Mouse (Mus musculus) kidney, adult 18-20 months (tissue): ENCODE results near the gene Rnf44.

ENCODE experiments used
- DNase-seq: peaks from one replicate; pipeline ENCODE4 v3.0.0; 2021

The Rnf44 gene

DNA sequence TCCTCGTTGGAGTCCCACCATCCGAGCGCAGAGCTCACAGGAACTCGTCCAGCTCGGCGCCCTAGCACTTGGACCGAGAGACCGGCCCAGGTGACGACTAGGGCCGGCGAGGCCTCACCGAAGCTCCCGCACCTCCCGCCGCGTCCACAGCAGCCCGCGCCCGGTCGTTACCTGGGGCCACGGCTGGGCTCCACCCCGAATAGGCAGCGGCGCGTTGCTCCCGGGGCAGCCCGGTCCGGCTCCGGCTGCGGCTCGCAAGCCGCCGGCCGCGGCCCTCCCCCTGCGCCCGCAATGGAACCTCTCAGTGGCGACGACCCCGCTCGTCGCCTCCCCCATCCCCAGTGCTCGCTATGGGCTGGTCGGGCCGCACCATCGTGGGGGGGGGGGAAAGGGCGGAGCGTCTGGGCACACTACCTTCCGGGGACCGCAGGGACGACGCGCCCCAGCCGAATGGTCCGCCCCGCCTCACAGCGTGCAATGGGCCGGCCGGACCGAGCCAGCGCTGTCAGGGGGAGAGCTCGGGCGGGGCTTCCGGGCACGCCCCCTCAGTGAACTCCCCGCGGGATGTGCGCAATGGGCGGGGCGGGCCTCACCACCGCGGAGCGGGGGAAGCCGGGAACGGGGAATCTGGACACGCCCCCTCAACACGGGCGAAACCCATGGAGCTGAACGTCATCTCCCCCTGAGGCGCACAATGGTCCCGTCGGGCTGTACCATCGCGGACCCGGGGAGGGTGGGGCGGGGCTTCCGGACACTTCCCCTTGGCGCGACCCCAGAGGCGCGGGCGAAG, at the start of gene Rnf44:
TSS of gene Rnf44 (minus strand) at position 350 of the 790 bp plus-strand sequence.
- peak; percentile 98 for DNase-seq

DNA sequence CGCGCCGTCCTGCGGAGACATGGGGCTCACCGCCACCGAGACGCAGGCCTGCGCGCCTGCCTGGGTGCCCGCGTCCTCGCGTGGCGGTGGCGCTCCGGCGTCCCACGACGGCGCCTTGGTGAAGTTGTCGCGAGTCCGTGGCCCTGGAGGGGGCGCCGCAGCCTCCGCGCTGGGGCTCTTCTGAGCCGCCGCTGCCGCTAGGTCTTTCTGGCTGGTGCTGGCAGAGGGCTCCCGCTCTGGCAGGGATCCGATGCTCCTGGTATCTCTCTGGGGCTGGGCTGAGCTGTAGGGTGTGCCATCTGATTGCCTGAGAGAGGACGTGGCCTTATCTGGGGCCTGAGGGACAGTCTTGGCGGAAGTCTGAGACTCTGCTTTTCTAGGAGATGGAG, 44.5 kb upstream of the Rnf44 start:
- DNase-seq = no peak

DNA sequence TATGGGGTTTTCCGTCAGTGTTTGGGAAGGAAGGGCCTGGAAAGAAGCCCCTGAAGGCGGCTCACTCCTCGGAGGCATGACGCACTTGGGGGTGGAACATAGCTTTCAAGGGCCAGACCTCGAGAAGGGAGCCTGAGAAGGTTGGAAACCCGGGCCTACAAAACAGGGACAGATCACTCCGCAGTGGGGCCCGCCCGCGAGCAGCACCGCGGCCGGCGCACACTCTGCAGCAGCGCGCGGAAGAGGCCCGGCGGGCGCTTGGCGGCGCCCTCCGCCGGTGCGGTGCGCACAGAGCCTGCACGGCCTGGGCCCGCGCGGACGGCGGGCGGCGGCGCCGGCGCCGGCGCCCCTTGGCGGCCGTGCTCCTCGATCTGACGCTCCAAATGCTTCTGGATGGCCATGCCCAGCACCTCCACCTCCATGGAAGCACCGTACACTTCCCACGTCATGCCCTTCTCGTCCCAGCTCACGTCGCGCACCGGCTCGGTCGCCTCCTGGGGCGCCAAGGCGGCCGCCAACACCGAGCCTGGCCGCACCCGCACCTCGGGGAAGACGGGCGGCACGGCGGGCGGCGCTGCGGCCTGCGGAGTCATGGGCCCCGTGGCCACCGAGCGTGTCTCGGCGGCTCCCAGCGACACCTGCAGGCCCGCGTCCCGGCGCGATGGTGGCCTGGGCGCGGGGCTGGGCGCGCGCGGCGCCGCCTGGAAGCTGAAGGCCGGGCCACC, 43.9 kb upstream of the Rnf44 start:
- peak; percentile 7 for DNase-seq

DNA sequence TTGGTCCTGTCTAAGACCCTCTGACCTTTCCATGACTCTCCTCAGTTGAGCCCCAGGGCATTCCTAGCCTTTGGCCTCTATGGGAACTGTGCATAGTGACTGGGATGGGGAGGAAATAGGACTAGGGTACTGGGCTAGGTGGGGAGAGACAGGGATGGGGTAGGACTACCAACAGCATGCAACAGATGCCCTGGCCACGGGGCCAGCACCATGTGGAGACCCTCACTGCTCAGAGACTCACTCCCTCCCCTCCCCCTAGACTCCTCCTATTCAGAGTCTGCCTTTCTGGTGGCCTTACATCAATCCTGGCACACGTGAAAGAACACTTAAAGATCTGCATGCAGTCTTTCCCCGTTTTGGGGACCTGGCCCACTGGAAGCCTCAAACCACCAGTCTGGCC, 43.2 kb upstream of the Rnf44 start:
- no peak for DNase-seq

DNA sequence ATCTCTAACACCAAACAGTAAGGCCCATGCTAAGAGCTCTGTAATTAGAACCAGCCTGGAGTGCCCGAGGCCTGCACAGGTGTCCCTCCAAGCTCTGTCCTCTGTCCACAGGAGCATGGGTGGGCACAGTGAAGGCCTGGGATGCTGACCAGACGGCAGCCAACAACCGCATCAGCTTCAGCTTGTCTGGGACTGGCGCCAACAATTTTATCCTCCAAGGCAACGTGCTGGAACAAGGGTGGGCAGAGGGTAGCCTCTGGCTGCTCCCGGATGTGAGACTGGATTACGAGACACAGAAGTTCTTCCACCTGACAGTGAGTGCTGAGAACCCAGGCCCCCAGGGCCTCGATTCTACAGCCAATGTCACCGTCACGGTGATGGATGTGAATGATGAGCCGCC, 32.4 kb upstream of the Rnf44 start:
- DNase-seq = no peak

DNA sequence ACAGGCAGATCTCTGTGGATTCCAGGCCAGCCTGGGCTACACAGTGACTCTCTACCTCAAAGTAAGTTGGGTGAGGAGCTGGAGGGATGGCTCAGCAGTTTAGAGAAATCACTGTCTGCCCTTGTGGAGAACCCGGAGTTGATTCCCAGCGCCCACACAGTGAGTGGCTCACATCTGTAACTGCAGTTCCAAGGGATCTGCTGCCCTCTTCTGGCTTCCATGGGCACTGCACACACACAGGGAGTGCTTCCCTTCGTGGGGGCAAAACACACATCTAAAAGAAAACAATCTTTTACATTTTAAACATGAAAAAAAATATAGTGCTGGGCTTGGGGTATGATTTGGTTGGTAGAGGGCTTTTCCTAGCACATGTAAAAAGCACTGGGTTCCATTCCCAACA, 29.4 kb upstream of the Rnf44 start:
- DNase-seq = no peak

DNA sequence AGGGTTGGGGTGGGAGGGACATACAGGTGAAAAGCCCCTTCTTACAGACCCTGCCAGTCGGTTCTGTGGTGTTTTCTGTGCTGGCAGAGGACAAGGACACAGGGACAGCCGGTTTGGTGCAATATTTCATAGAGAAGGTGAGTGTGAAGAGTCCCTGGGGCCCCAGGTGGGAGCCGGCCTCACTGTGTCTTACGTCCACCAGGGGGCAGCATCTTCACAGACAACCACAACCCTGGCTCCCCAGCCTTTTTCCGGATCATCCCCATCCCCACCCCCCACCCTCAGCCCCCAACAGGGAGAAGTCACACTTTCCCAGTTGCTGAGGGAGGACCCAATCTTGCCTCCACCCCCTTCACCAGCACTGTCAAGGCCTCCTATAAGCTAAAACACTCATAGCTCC, 23.2 kb upstream of the Rnf44 start:
- DNase-seq = peak; percentile 47

DNA sequence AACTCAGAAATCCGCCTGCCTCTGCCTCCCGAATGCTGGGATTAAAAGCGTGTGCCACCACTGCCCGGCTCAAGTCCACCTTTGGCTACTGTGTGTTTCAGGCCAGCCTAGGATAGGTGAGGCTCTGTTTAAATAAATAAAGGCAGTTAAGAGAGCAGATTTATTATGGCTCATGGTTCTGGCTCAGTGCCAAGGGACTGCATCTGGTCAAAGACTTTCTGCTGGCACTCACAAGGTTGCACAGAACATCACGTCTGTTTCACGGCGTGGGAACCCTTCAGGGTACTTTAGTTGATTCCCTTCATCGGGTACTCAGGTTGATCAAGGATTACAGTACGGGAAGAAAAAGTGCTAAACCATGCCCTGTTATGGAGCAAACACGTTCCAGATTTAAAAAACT, 21.3 kb upstream of the Rnf44 start:
- no peak for DNase-seq

DNA sequence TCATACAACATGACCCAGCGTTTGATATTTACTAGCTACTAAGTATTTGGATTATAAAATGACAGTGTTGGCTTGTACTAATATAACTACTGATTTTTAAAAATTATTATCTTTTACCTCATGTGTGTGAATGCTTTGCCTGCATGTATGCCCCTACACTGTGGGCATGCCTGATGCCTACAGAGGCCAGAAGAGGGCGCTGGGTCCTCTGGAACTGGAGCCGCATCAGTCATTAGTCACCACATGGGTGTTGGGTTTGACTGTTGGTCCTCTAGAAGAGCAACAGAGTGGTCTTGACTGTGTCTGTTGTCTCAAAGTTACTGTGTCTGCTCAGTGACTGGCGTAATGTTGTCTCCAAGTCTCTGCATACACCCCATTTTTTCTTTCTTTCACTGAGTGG, 20.7 kb upstream of the Rnf44 start:
- no peak for DNase-seq

DNA sequence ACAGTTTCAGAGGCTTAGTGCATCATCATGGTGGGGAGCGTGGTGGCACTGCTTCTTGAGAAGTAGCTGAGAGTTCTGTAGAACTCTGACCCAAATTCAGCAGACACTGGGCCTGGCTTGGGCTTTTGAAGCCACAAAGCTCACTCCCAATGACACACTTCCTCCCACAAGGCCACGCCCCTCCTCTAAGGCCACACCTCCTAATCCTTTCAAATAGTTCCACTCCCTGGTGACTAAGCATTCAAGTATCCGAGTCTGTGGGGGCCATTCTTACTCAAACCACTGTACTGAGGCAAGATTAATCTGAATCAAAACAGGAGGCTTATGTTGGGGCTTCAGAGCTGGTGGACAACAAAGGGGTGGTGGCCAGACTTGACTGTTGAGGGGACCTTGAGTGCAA, 17.2 kb upstream of the Rnf44 start:
- no peak for DNase-seq

DNA sequence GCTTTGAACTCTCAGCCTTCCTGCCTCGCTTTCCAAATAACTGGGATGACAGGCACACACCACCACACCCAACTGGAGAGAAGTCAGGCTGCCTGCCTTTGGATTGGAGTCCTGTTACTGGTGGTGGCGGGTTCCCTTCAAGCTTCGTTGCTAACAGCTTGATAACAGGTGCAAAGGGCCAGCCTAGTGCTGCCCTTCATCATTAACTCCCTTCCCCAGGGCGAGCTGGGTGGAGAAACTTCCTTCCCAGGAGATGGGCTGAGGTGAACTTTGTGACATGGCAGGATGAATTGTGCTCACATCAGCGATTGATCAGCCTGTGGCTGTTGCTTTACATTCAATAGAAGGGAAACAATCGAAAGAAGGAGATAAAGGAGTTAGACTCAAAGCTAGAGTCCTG, 11.2 kb upstream of the Rnf44 start:
- DNase-seq = no peak

DNA sequence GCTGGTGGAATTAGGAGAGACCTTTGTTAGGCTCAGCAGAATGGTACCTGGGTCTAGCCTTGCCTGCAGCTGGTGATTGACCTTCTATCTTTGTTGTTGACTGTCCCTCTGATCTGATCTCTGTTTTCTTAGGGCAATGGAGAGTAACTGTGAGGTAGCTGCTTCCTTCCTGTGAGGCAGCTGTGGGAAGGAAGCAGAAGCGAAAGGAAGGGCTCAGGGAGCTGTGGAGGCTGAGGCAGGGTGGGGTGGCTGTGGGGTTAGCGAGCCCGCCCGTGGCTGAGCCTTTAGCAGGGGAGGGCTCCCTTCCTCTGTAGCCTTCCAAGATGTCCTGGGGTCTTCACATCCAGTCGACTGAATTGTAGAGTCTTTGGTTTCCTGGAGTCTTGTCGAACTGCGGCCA, 8.8 kb upstream of the Rnf44 start:
- no peak for DNase-seq

DNA sequence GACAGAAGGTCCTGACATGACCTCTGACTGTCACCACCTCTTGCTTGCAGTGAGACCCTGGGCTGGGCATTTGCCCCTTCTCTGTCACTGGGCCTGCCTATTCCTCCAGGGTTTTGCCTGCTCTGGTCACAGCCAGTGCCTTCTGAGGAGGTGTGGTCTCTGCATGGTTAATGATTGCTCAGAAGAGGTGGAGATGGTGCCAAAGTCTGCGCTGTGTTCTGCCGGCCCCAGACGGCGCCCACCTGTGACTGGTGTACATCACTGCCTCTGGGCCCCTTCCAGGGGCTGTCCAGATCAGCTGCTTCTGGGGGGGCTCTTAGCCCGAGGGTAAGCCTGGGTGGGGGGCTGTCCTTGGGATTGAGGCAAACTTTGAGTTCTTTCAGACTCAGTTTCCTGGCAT, 7.5 kb upstream of the Rnf44 start, which contains the start of gene Cdhr2:
TSS of gene Cdhr2 (plus strand) at position 219 of the 400 bp plus-strand sequence.
- peak; percentile 78 for DNase-seq

DNA sequence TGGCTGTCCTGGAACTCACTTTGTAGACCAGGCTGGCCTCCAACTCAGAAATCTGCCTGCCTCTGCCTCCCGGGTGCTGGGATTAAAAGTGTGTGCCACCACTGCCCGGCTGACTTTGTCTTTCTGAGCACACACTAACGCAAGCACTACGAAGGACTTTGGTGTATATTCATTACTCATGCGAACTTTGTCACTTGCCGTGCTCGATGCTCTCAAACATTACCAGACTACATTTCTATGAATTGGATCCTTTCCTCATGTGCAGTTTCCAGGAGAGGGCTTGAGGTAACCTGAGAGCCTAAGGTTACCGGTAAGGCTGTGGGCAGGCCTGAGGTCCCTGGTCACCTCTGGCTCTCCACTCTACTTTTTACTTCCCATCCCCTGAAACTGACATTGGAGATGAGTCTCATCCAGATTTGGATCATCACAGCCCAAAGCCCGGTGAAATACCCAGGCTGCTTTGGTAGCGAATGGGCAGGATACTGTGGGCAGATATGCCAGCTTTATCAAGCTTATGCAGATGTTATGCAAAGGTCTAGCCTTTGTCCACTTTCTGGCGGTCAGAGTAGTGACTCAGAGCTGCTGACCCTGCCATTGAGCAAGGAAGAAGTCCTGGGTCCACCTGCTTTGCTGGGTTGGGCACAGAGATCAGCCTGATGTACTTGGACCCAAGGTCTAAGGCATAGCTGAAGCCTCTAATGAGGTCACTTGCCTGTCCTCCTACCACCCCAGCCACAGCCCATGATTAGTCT, 1.9 kb upstream of the Rnf44 start:
- no peak for DNase-seq

DNA sequence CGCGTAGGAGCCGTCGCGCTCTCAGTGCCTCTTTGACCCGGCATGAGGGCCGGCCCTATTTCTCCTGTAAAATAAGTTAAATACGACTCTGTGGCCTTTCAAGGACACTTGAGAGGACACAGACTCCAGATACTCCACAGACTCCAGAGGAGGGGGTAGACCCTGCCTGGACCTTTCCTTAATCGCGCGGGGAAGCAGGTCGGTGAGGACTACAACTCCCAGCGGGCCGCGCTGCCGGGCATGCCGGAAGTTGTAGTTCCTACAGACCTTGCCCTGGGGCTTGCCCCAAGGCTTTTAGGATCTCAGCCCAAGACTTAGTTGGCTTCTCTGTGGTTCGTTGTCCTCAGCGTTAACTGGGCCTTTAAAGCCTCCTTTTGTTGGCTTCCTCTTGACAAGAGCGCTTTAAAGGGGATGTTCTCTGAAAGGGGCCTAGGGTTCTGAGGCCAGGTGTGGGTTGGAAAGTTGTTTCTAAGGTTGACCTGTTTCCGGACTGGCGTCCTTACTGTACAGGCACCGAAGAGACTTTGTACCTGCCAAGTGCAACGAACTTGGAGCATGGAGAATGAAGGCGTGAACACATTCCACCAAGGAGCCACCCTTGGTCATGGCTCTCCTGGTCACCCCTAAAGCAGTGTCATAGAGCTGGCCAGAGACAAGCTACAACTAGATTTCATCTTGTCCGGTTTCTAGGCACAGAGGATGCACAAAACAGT, 797 bp upstream of the Rnf44 start:
- DNase-seq = peak; percentile 96

DNA sequence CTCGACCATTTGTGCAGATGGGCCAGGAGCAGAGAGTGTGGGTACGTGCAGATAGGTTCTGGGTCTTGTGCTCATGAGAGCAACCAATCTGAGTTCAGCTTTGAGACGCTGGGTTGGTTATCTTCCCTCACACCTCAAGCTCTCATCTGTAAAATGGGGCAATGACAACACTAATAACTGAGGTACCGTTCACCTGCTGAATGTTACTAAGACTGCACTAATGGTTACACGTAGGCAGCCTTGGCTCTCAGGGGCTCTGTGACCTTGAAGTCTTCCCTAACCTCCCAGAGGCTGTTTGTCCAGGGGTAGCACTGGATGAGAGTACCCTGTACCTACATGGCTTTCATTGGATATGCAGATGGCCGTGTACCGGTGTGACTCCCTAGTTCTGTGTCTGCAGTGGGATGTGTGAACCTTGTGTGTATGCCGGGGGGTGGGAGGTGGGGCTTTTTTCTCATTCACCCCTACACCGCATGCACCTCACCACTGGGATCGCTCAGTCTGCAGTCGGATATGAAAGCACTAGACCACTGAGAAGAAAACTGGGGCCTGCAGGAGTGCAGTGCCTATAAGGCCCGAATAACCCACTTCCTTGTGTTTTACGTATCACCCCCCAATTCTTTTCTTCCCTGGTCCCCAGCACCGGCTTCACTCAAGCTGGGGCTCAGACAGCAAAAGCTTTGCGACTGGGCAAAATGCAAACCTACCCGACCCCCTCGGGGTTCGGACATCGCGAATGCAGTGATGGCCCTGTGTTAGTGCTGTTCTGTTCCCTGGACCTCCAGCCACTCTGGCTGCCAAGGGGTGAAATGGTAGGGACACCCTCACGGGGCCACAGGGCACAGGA, 773 bp downstream of the Rnf44 start:
- DNase-seq = no peak

DNA sequence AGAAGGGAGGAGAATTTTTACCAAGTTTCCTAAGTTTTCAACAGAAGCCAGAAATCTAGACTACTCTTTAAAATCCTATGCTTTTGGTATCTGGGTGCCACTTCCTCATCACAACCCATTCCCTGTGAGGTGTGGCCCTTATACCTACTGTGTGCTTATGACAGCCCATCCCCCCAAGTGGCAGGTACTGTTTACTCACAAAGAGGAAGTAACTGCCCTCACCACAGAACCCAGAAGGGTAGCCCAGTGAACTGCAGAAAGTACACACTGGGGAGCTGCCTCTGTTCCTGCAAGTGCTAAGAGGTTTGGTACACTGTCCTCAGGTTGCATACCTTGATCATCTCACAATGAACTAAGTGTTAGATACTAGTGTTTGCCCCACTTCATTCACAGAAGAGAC, 2.0 kb downstream of the Rnf44 start:
- DNase-seq = no peak

DNA sequence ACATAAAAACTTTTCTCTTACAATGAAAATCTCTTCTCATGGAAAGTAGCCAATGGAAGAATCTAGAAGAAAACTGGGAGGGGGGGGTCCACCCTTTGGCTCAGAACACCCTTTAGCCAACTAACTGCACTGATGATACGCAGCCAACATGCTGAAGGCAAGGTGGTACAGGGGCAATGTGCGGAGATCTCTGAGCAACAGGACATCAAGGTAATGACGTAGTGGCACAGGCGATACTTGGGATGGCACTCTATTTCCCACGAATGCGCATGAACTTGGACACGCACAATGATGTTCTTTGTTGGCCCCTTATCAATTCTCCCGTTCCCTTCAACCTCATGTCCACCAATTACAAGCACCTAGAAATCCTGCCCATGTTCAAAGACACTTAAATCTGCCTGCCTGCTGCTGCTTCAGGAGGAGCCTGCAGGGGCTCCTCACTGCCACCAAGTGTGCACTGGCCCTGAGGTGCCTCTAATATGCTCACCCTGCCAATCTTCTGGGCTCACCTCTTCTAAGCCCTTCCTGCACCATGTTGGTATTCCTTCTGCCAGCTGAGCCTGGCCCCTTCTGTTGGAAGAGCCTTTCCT, 3.5 kb downstream of the Rnf44 start:
- no peak for DNase-seq

DNA sequence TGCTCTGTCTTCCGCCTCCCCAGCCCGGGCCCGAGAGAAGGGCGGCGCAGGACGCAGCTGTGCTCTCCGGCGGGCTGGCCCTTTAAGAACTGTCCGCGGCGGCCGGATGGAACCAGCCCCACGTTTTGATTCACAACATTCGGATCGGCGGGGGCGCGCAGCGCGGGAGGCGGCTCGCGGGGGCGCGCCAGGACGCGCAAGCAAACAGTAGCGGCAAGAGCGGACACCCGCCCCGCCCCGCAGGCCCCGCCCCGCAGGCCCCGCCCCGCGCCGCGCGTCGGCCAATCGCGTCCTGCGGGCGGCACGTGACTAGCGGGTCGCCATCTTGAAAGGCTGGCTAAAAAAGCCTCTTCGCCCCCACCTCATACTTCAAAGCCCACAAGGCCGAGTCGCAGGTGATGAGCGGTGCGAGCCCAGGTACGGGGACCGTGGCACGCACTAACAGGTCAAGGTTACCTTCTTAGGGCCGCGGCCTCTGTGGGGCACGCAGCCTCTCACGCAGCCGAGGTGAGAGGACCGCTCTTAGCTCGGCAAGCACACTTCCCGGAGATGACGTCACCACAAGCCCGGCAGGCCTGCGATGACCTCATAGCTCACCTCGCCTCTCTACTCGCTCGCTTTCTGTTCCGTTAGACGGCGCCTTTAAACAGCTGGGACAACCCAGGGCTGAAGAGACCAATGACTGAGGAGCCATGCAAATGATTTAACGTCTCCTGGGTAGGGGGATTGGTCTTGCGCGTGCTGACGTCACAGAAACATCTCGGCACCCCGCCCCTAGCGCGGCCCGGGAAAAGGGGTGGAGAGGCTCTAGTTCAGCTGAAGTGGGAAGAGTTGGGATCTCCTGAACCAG, 5.9 kb downstream of the Rnf44 start:
- DNase-seq = peak; percentile 99

DNA sequence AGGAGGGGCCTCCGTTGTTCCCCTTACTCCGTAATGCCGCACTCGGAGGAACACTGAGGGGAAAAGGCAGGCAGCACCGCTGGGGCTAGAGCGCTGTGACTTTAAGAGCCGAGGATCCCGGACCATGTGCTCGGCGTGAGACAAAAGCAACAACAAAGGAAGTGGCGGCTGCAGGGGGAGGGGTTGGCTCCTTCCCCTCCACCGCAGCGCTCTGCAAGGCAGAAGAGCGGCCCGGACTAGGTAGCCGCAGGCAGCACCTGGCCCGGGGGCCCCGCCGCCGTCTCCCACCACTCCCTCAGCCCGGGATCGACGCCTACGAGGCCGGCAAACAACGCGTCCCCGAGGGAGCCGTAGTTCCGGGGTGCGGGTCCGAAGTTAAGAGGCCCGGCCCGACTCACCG, 6.6 kb downstream of the Rnf44 start:
- peak; percentile 81 for DNase-seq
